Mouse (Mus musculus): Measurements from ENCODE around the gene Lenep.

DNA sequence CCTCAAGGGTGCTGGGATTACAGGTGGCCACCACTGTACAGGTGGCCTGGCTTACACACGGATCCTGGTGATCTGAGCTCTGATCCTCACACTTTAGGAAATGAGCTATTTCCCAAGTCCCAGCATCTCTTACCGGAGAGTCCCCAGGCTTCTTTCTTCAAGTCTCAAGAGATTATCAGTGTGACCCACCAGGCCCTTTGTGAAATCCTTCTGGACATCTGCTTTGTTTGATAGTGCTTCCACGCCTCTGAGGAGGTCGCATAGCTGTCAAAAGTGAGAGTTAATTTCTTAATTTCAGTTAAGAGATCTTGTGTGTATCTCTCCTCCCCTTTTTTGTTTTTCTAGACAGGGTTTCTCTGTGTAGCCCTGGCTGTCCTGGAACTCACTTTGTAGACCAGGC lies 23.3 kb upstream of the Lenep start:
- no peak for TF ChIP-seq CTCF (IDR thresholded peaks at IDR 0.05; ENCODE audit: borderline replicate concordance, insufficient read depth, low read depth, low read length)
- no peak for TF ChIP-seq POLR2A (IDR thresholded peaks at IDR 0.05; ENCODE audit: borderline replicate concordance, insufficient read depth, low read length)

All from cerebellum, adult 2 months (tissue).